Mouse (Mus musculus): ENCODE measurements around the gene Mmachc. TPM values are rescaled to one million over a fixed set of nuclear protein-coding genes. Genes with fewer than 3 reads are reported as not detected.

The Mmachc gene
- 3.6 TPM for polyA plus RNA-seq (2017; shearing (Covaris generic))

GRCm38 (mm10) chr4:116708201-116708764 is at the start of gene Mmachc, which contains the start of gene Ccdc163:
Gene Mmachc (minus strand): TSS chr4:116708406.
Gene Ccdc163 (plus strand): TSS chr4:116708509.

GRCm38 (mm10) chr4:116720343-116721097 is 12.3 kb upstream of the Mmachc start, which contains the start of gene Tesk2:
Gene Tesk2 (plus strand): TSS chr4:116720948.

GRCm38 (mm10) chr4:116685402-116686061 is 22.7 kb downstream of the Mmachc start, which contains the start of gene Prdx1:
Gene Prdx1 (plus strand): TSS chr4:116685544.

Other genes with a start within 250 kb of the Mmachc start
- gene Mast2, start 244.2 kb downstream of the Mmachc start, polyA plus RNA-seq (2017; shearing (Covaris generic)) = 16.0 TPM
- 11.9 TPM for gene Ipp, start 200.9 kb downstream of the Mmachc start, polyA plus RNA-seq (2017; shearing (Covaris generic))
- 8.3 TPM for gene Tmem69, start 152.5 kb downstream of the Mmachc start, polyA plus RNA-seq (2017; shearing (Covaris generic))
- 43.7 TPM for gene Gpbp1l1, start 150.7 kb downstream of the Mmachc start, polyA plus RNA-seq (2017; shearing (Covaris generic))
- 6.9 TPM for gene Ccdc17, start 111.8 kb downstream of the Mmachc start, polyA plus RNA-seq (2017; shearing (Covaris generic))
- gene Nasp, start 80.5 kb downstream of the Mmachc start, polyA plus RNA-seq (2017; shearing (Covaris generic)) = 112 TPM
- gene Akr1a1, start 56.7 kb downstream of the Mmachc start, polyA plus RNA-seq (2017; shearing (Covaris generic)) = 236 TPM
- 505 TPM for gene Prdx1, start 22.9 kb downstream of the Mmachc start, polyA plus RNA-seq (2017; shearing (Covaris generic))
- gene Ccdc163, start 103 bp upstream of the Mmachc start, polyA plus RNA-seq (2017; shearing (Covaris generic)) = 4.2 TPM
- gene Tesk2, start 12.5 kb upstream of the Mmachc start, polyA plus RNA-seq (2017; shearing (Covaris generic)) = 6.3 TPM
- gene Toe1, start 99.2 kb upstream of the Mmachc start, polyA plus RNA-seq (2017; shearing (Covaris generic)) = 43.0 TPM
- gene Mutyh, start 99.3 kb upstream of the Mmachc start, polyA plus RNA-seq (2017; shearing (Covaris generic)) = 12.4 TPM
- gene Hpdl, start 113.3 kb upstream of the Mmachc start, polyA plus RNA-seq (2017; shearing (Covaris generic)) = 0.19 TPM
- gene Zswim5, start 169.0 kb upstream of the Mmachc start, polyA plus RNA-seq (2017; shearing (Covaris generic)) = 0.12 TPM